Mouse (Mus musculus) layer of hippocampus, adult 8-10 months (tissue): Measurements from ENCODE around the gene Abca7. TPM values are rescaled to one million over a fixed set of nuclear protein-coding genes. Genes with fewer than 3 reads are reported as not detected.
"Not testable (repeated sequence)": the region's sequence is repeated elsewhere in the genome, so short reads cannot be mapped to it uniquely, and the experiment has no call there.

Experiments used
- DNase-seq, 2 experiments: peaks; one replicate each; pipeline ENCODE4 v3.0.0; 2022; ENCODE audit warnings: low spot score in 2 of 2
- total RNA-seq, 4 experiments: library from RNA; stranded (reverse); gene quantifications; 2 replicates each; pipeline ENCODE4 v1.2.4; 2022

The Abca7 gene
- total RNA-seq, 4 experiments from 2014 or later: 12.4 to 13.6 (median 13.3) TPM

GRCm38 (mm10) chr10:80044087-80044486, 47.8 kb downstream of the Abca7 start:
- no peak for DNase-seq

GRCm38 (mm10) chr10:80045364-80045763, 49.1 kb downstream of the Abca7 start:
- DNase-seq: not testable (repeated sequence)

GRCm38 (mm10) chr10:80045766-80046165, 49.5 kb downstream of the Abca7 start:
- DNase-seq: no peak

GRCm38 (mm10) chr10:80047041-80047565, 50.8 kb downstream of the Abca7 start, which contains the start of gene Gpx4:
Gpx4 (plus strand) TSS chr10:80047166.
- no peak for DNase-seq

GRCm38 (mm10) chr10:80048396-80048795, 52.1 kb downstream of the Abca7 start:
- DNase-seq: no peak

GRCm38 (mm10) chr10:80048834-80049233, 52.5 kb downstream of the Abca7 start:
- no peak for DNase-seq

GRCm38 (mm10) chr10:80050244-80050643, 54.0 kb downstream of the Abca7 start:
- no peak for DNase-seq

- DNase-seq: no peak
These were observed 54.8 kb downstream of the Abca7 start for GRCm38 (mm10) chr10:80050885-80051617.

GRCm38 (mm10) chr10:80051618-80052373, 55.5 kb downstream of the Abca7 start:
- DNase-seq: no peak

GRCm38 (mm10) chr10:80052374-80052764, 56.1 kb downstream of the Abca7 start:
- no peak for DNase-seq

GRCm38 (mm10) chr10:80053259-80053780, 57.0 kb downstream of the Abca7 start:
- DNase-seq: peak; percentile 100

GRCm38 (mm10) chr10:80053831-80054815, 57.8 kb downstream of the Abca7 start:
- peak in 1 of 2 experiments; percentile 46 for DNase-seq

GRCm38 (mm10) chr10:80054911-80055310, 58.6 kb downstream of the Abca7 start:
- not testable (repeated sequence) for DNase-seq

- no peak for DNase-seq
These were observed 59.1 kb downstream of the Abca7 start for GRCm38 (mm10) chr10:80055364-80055763.

- no peak for DNase-seq
These were observed 59.6 kb downstream of the Abca7 start for GRCm38 (mm10) chr10:80055891-80056290.

- DNase-seq: no peak
These were observed 60.2 kb downstream of the Abca7 start for GRCm38 (mm10) chr10:80056506-80056905.

- no peak for DNase-seq
These were observed 60.8 kb downstream of the Abca7 start for GRCm38 (mm10) chr10:80056976-80057682.

GRCm38 (mm10) chr10:80057683-80058326, 61.5 kb downstream of the Abca7 start:
- no peak for DNase-seq

GRCm38 (mm10) chr10:80063104-80063503, 66.8 kb downstream of the Abca7 start:
- DNase-seq: no peak
